Mouse (Mus musculus): ENCODE measurements around the gene Tfdp2.

GRCm38 (mm10) chr9:96258478-96258877 is 62.4 kb downstream of the Tfdp2 start:
- TF ChIP-seq E2F4 (IDR thresholded peaks at IDR 0.05; ENCODE audit: insufficient read depth) (no peak), POLR2A (IDR thresholded peaks at IDR 0.05; ENCODE audit: insufficient read length, low read depth) (no peak), USF1 (IDR thresholded peaks at IDR 0.05; ENCODE audit: low read depth) (no peak), REST (IDR thresholded peaks at IDR 0.05; ENCODE audit: insufficient read depth, insufficient read length) (no peak)

Measured in myocyte (in vitro differentiated cells).